Mouse (Mus musculus) heart, postnatal 25 days (tissue): ENCODE measurements at regions not wholly inside any gene's neighbourhood (a gene's known extent, or its start where the extent isn't known, plus 50 kb on each side); places are given as distances from the start of the nearest gene placed in this dataset.

Experiments used
- DNase-seq: peaks from one replicate; pipeline ENCODE4 v3.0.0; 2022; ENCODE audit warnings: low spot score
- intact Hi-C: fragments of 180-260 bp; cut with DNase I; formaldehyde crosslinking; loops from one replicate; pipeline ENCODE4 v1.15.1; 2025

DNA sequence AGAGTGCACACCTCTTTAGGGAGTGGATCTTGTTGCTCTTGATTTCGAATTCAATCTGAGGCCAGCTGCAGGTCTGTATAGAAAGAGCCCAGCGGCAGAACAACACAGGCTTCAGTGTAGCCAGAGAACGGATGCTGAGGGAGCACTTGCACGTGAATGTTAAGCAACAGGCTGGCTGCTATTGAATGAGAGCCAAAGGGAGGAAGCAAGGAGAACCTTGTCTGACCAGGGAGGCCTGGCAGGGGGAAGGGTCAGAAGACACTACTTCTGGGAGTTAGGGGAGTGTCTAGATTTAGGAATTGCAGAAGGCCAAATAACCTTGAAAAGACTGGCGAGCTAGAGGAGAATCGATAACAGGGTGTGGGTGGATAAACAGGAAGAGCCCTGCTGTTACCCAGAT, 163.8 kb downstream of the Cdh26 start:
- intact Hi-C loops: no loop called here
- no peak for DNase-seq

DNA sequence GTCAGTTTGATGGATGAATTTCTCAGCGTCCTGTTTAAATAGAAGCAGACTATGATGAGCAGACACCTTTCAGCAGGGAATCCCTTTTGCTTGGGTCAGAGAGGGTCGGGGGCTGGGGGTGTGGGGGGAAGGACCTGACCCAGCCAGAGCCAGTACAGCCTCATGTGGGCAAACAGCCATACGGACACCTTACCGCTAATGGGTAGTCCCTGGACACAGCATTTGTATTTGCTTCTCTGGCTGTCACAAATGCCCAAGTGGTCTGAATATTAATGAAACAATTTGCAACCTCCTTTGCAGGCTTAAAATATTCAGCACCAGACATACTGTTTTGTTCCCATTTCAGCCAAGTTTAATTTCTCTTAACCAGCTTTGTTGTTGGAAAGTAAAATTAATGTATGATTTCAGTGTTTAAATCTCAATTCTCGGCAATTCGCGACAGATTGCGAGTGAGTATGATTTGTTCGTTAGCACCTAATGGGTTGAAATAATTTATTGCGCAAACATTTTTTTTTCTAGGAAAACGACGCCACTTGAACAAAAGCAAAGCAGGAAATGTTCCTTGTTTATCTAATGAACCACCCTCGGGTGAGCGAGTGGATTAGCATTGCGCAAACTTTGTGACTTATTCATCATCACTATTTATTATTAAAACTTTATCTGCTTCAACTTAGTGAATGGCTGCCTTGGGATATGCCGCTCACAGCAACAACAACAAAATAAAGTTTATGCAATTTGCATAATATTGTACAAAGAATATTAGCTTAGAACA, 166.2 kb downstream of the Cdh26 start:
- intact Hi-C loops: no loop called here
- DNase-seq: no peak

DNA sequence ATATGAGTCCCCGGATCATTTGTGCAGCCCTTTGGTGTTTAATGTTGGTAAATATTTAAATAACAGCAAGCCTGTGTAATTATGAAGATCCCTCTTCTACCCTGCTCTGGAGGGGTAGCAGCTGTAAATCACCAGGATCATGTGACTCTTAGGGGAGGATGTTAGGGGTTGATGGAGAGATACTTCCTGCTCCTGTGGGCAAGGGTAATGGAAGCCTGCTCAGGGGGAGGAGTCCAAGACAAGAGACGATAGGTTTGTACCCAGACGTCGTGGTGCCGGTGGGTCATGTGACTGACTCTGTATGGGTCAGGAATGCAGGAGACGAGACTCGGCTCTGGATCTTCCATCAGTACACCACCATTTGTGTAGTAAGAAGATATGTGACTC, 166.7 kb downstream of the Cdh26 start:
- intact Hi-C loops: no loop called here
- no peak for DNase-seq

DNA sequence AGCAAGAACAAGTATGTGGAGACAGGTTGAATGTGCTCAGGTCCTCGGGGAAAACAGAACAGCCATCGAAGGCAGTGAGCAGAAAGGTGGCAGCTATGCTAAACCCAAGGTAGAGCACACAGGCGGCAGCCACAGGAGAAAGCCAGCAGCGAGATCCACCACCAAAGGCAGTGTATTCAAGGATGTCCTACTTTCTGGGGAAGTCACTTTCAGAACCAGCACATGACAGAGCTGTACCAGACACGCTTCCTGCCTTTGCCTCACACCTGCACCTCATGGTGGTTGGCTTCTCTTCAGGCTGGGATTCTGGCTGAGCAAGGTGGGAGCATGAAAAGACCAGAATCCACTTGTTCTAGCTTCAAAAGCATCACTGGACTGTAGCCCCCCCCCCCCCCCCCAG, 168.0 kb downstream of the Cdh26 start:
- no peak for DNase-seq
- intact Hi-C loops: no loop called here

DNA sequence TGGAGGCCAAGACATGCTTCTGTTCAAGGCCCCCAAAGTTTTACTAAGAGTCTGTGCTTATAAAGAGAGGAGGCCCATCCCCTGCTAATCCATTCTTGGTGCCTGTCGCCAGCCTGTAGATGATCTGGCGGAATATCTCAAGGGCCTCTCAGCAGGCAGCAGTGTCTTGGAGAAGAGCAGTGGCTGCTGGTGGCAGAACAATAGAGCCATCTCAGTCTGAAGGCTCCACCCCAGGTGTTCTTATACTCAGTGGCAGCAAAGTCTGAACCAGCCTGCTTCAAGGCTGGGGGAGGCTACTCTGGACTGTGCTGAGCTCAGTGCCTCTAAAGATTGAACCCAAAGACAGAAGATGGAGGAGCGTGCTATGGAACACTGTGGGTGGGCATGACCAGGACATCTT, 168.5 kb downstream of the Cdh26 start:
- DNase-seq: no peak
- intact Hi-C loops: no loop called here

GRCm38 (mm10) chr2:178603443-178603842, 173.1 kb downstream of the Cdh26 start:
- DNase-seq: no peak
- intact Hi-C loops: no loop called here

- intact Hi-C loops: no loop called here
- DNase-seq: peak; percentile 46
These were observed 176.4 kb downstream of the Cdh26 start for GRCm38 (mm10) chr2:178606733-178607132.

DNA sequence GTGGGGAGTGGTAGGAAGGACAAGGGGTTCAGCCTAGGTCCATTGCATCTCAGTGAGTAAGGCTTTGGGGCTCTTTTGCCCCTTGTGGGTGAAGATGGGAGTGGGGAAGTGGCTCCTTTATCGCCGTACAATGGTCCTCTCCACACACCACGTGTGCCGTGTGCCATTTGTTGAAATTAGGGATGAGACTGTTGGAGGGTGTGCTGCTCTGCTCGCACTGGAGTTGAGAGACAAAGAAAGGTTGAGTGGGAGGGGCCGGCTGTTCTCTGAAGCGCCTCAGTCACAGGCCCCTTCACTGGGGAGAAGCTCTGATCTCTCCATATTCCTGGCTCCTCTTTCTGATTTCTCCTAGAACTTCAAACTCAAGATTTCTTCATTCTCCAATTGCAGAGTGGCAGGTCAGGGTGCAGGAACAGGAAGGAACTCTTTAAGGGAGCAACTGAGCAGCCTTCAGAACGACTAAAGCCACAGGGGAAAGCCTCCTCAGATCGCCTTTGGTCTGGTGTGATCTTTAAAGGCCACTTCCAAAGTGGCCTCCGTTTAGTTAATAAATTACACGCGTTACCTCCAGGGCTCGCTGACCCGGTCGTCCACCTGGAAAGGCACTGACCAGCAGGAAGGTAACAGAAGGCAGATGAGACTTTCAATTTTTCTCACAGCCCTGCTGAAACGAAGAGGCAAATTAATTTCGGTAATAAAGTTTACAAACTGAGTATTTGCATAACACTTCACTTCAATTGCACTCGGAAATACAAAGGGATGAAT, 180.1 kb downstream of the Cdh26 start:
- no peak for DNase-seq
- intact Hi-C loops: no loop called here

DNA sequence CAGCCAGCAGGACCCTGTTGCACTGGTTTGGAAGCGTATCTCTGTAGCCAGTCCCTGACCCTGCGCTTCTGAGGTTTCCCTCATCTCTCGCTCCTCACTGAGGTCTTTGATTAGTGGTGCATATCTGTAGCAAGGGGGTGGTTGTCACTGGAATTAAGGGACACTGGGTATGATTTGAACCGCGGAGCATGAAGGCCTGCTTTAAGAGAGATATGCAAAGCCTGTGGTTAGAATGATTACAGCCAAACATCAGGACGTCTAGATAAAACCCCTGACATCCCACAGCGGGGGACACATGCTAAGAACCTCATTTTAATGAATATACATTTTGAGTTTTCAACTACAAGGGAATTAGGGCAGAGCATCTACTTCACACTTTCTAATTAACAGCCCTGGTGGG, 184.4 kb downstream of the Cdh26 start:
- intact Hi-C loops: no loop called here
- DNase-seq: no peak

DNA sequence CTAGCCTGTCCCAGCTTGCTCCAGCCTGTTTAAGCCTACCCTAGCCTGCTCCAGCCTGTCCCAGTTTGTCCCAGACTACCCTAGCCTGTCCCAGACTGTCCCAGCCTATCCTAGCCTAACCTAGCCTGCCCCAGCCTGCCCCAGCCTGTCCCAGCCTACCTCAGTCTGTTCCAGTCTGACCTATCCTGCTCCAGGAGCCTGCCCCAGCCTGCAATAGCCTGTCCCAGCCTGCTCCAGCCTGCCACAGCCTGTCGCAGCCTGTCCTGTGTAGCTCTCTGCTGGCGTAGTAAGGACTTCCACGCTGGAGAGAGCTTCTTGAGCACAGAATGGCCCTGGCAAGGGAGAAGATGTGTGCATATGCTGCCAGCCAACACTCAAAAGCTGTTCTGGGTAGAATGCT, 192.5 kb downstream of the Cdh26 start:
- intact Hi-C loops: no loop called here
- no peak for DNase-seq

DNA sequence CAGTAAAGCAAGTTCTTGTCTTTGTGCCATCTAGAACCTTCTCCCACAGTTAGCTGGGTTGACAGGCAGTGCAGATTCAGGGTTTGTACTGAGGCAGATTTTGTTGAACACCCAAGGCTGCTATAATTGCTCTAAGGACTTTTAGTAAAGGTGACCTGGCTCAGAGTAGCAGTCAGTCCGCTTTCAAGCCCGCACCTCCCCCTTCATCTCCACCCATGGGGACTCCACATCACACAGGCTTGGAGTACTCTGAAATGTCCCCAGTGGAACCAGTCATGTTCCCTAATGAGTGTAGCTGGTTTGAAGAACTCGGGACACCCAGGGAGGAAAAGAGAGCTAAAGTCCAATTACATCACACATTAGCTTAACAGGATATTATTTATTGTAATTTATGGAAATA, 194.1 kb downstream of the Cdh26 start:
- DNase-seq: no peak
- intact Hi-C loops: no loop called here

DNA sequence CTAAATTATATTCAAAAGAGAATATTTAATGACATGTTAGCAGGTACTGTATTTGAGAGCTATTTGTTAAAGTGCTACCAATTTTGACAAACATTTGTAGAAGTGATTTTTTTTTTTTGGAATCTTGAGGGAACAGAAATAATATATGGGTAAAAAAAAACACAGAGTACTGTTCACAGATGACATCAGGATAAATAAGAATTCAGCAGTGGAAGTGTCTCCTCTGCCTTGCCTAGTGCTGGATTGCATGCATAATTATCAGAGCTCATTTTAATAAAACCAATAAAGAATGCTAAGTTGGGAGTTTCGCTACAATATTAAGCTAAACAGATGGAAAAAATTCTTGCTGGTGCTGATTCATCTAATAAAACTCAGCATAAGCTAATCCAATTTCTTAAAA, 194.6 kb downstream of the Cdh26 start:
- intact Hi-C loops: loop anchor here (5.0 kb wide), 2 partner anchors 262 to 567 kb away; no protein-coding TSS in a partner anchor
- no peak for DNase-seq

DNA sequence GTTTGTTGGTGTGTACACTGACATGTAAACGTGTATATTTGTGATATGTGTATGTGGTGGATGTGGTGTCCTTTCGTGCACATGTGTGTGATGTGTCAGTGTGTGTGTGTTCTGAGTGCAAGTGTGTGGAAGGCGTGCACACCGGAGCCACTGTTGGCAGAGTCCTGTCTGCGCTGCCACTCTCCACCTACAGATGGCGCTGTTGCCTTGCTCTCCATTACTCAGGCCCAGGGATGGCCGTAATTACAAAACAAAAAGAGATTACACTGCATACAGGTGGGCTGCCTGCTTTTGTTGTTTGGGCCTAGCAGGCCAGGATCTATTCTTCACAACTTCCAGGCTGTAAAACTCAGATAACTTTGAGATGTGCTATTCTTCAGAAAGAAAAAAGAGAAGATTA, 199.4 kb downstream of the Cdh26 start:
- DNase-seq: no peak
- intact Hi-C loops: loop anchor here (5.0 kb wide), 3 partner anchors 128 to 563 kb away; no protein-coding TSS in a partner anchor

GRCm38 (mm10) chr2:178630511-178630910, 200.2 kb downstream of the Cdh26 start:
- DNase-seq: no peak
- intact Hi-C loops: loop anchor here (5.0 kb wide), 1 partner anchor 127 kb away; no protein-coding TSS in a partner anchor

DNA sequence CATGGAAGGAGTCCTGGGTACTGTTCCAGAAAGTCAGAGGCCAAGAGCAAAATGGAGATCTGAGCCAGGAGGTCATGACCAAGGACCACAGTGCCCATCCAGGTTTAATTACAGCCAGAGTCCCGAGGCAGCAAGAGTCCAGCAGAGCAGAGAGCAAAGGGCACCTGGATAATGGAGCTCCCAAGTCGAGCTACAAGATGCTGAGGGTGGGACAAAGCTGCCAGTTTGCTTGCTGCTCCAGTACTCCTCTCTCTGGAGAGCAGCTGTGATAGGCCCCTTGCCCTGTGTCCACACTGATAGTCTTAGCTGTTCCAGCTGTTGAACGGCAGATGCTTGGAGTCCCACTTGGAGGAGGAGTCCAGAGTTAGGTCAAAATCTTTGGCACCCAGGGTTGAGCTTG, 201.0 kb downstream of the Cdh26 start:
- intact Hi-C loops: loop anchor here (5.0 kb wide), 1 partner anchor 126 kb away; no protein-coding TSS in a partner anchor
- DNase-seq: no peak

GRCm38 (mm10) chr2:178631966-178632365, 201.6 kb downstream of the Cdh26 start:
- intact Hi-C loops: loop anchor here (5.0 kb wide), 1 partner anchor 125 kb away; no protein-coding TSS in a partner anchor
- no peak for DNase-seq

GRCm38 (mm10) chr2:178632831-178633585, 202.7 kb downstream of the Cdh26 start:
- no peak for DNase-seq
- intact Hi-C loops: loop anchor here (5.0 kb wide), 1 partner anchor 124 kb away; no protein-coding TSS in a partner anchor

GRCm38 (mm10) chr2:178634116-178634515, 203.8 kb downstream of the Cdh26 start:
- intact Hi-C loops: loop anchor here (5.0 kb wide), 1 partner anchor 123 kb away; no protein-coding TSS in a partner anchor
- DNase-seq: no peak

DNA sequence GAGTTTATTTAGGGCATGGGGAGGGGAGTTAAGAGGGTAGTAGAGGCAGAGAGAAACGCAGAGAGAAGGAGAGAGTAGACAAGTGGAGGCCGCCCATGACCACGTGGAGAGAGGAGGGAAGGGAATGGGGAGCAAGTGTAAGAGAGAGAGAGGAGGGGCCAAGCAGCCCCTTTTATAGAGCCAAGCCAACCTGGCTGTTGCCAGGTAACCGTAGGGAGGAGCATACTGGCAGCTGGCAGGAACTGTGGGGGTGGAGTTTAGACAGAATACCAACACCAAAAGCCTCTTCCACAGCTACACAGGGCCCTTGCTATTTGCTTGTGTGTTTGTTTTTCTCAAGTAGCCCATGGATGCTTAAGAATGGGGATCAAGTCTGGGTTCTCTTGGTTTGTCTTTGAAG, 205.4 kb downstream of the Cdh26 start:
- intact Hi-C loops: no loop called here
- no peak for DNase-seq

- intact Hi-C loops: no loop called here
- no peak for DNase-seq
These were observed 206.6 kb downstream of the Cdh26 start for GRCm38 (mm10) chr2:178636901-178637300.
